Mouse (Mus musculus) spleen, adult 2 months (tissue): ENCODE data around the gene Enpp6. TPM values are rescaled to one million over a fixed set of nuclear protein-coding genes. Genes with fewer than 3 reads are reported as not detected.
"Not testable (repeated sequence)": the region's sequence is repeated elsewhere in the genome, so short reads cannot be mapped to it uniquely, and the experiment has no call there.

ENCODE experiments used
- DNase-seq, 2 experiments: peaks; one replicate each; pipeline versions ENCODE4 v3.0.0 to v3.0.0-alpha.2; 2012 to 2021; ENCODE audit warnings: low spot score in 2 of 2, low read depth in 1 of 2
- H3K27ac ChIP-seq: fragments of 200-500 bp; 2 replicates; pipeline ENCODE4 v1.5.1; 2012; ENCODE audit warnings: low read length, inconsistent platforms; ENCODE audit not compliant: insufficient read depth
- H3K27me3 ChIP-seq: fragments of 200-500 bp; 2 replicates; pipeline ENCODE4 v1.6.1; 2012; ENCODE audit warnings: mild to moderate bottlenecking, moderate library complexity, low read length, inconsistent platforms; ENCODE audit not compliant: control insufficient read depth, insufficient read depth
- H3K36me3 ChIP-seq: fragments of 200-500 bp; 2 replicates; pipeline ENCODE4 v1.6.1; 2012; ENCODE audit warnings: mild to moderate bottlenecking, low read length, inconsistent platforms; ENCODE audit not compliant: control insufficient read depth, insufficient read depth
- H3K4me1 ChIP-seq: fragments of 200-500 bp; 2 replicates; pipeline ENCODE4 v1.6.1; 2011; ENCODE audit warnings: inconsistent platforms; ENCODE audit not compliant: control insufficient read depth, insufficient read depth, insufficient read length
- H3K4me3 ChIP-seq: fragments of 200-500 bp; 2 replicates; pipeline ENCODE4 v1.5.1; 2011; ENCODE audit warnings: mild to moderate bottlenecking, inconsistent platforms; ENCODE audit not compliant: insufficient read depth, insufficient read length; ENCODE audit errors: extremely low read depth
- CTCF ChIP-seq: fragments of 200-500 bp; IDR thresholded peaks from 2 replicates; pipeline ENCODE4 v1.5.1; 2011; ENCODE audit warnings: mild to moderate bottlenecking, inconsistent platforms; ENCODE audit not compliant: insufficient read depth, insufficient read length, insufficient replicate concordance; ENCODE audit errors: extremely low read depth
- POLR2A ChIP-seq: fragments of 200-500 bp; IDR thresholded peaks from 2 replicates; pipeline ENCODE4 v1.6.1; 2011; ENCODE audit warnings: low read depth, low read length, inconsistent platforms
- WGBS: fragments of 180-500 bp; shearing (Covaris S2); methylation state at CpG from one replicate; pipeline ENCODE4 v1.1.7; 2018; 5-methylcytosine and 5-hydroxymethylcytosine counted together
- polyA plus RNA-seq: library from polyadenylated mRNA; depleted of rRNA; stranded (reverse); fragments of >200 nt; gene quantifications from 2 replicates; pipeline ENCODE4 v1.2.3, GENCODE M21; 2012

Enpp6 gene
- polyA plus RNA-seq, 1 experiment: 1.8 TPM

- no peaks in the 10 kb centered on the region for H3K27me3 ChIP-seq
- no peaks in the 10 kb centered on the region for H3K4me1 ChIP-seq
- no peak overlapping the region for H3K27ac ChIP-seq
- H3K4me3 ChIP-seq: no peak overlapping the region
- 88% methylated on average over 8 of the region's 8 CpGs for WGBS
- TF ChIP-seq POLR2A (no peak), CTCF (no peak)
- H3K36me3 ChIP-seq: no peaks in the 10 kb centered on the region
- DNase-seq: no peak
Measured at GRCm38 (mm10) chr8:47036501-47036900, 49.8 kb downstream of the Enpp6 start.

GRCm38 (mm10) chr8:47037405-47037804, 50.7 kb downstream of the Enpp6 start:
- Histone ChIP-seq H3K4me1 (no peaks in the 10 kb centered on the region), H3K27me3 (no peaks in the 10 kb centered on the region), H3K27ac (no peak overlapping the region), H3K4me3 (no peak overlapping the region), H3K36me3 (no peaks in the 10 kb centered on the region)
- no peak for DNase-seq
- WGBS: 84% methylated on average over 5 of the region's 5 CpGs
- TF ChIP-seq POLR2A: no peak
- no peak for TF ChIP-seq CTCF

- not testable (repeated sequence) for DNase-seq, H3K36me3 ChIP-seq, H3K4me1 ChIP-seq, H3K4me3 ChIP-seq, H3K27me3 ChIP-seq, H3K27ac ChIP-seq
- WGBS: 85% methylated on average over 4 of the region's 4 CpGs
Measured at GRCm38 (mm10) chr8:47040215-47040614, 53.5 kb downstream of the Enpp6 start.

GRCm38 (mm10) chr8:47046340-47046739, 59.7 kb downstream of the Enpp6 start:
- no peak for TF ChIP-seq POLR2A
- TF ChIP-seq CTCF: no peak
- Histone ChIP-seq H3K27ac (no peak overlapping the region), H3K36me3 (no peaks in the 10 kb centered on the region), H3K4me1 (peaks cover 11% of the 10 kb centered on the region; the same call in 1 of the 2 replicates), H3K4me3 (no peak overlapping the region), H3K27me3 (no peaks in the 10 kb centered on the region)
- WGBS: 38% methylated on average over 4 of the region's 4 CpGs
- DNase-seq: peak in 1 of 2 experiments; percentile 35

- 87% methylated on average over 2 of the region's 2 CpGs for WGBS
- H3K27me3 ChIP-seq: no peaks in the 10 kb centered on the region
- H3K4me3 ChIP-seq: no peak overlapping the region
- no peak overlapping the region for H3K27ac ChIP-seq
- TF ChIP-seq POLR2A: no peak
- TF ChIP-seq CTCF: no peak
- no peak for DNase-seq
- peaks cover 11% of the 10 kb centered on the region; the same call in 1 of the 2 replicates for H3K4me1 ChIP-seq
- H3K36me3 ChIP-seq: no peaks in the 10 kb centered on the region
Measured at GRCm38 (mm10) chr8:47047146-47047545, 60.5 kb downstream of the Enpp6 start.

GRCm38 (mm10) chr8:47048584-47048983, 61.9 kb downstream of the Enpp6 start:
- DNase-seq: no peak
- WGBS: 89% methylated on average over 10 of the region's 10 CpGs
- no peak overlapping the region for H3K27ac ChIP-seq

GRCm38 (mm10) chr8:47052643-47053042, 66.0 kb downstream of the Enpp6 start:
- Histone ChIP-seq H3K27me3 (no peaks in the 10 kb centered on the region), H3K4me1 (peaks cover 3% of the 10 kb centered on the region; the same call in 1 of the 2 replicates), H3K4me3 (no peak overlapping the region), H3K27ac (no peak overlapping the region), H3K36me3 (no peaks in the 10 kb centered on the region)
- no peak for DNase-seq
- WGBS: 74% methylated on average over 3 of the region's 3 CpGs
- TF ChIP-seq POLR2A (no peak), CTCF (no peak)

More at GRCm38 (mm10) chr8:47048584-47048983, 61.9 kb downstream of the Enpp6 start:
- H3K36me3 ChIP-seq: no peaks in the 10 kb centered on the region
- H3K27me3 ChIP-seq: no peaks in the 10 kb centered on the region
- peaks cover 11% of the 10 kb centered on the region; the same call in 1 of the 2 replicates for H3K4me1 ChIP-seq
- no peak overlapping the region for H3K4me3 ChIP-seq
- TF ChIP-seq POLR2A: no peak
- TF ChIP-seq CTCF: no peak
